Mouse (Mus musculus) embryonic facial prominence, embryonic 11.5 days (tissue): ENCODE measurements around the gene Vav3. TPM values are rescaled to one million over a fixed set of nuclear protein-coding genes. Genes with fewer than 3 reads are reported as not detected.

Experiments used
- ATAC-seq: fragments of 200-750 bp; cut with Nextera tagmentation; replicated peaks from 2 replicates; pipeline ENCODE4 v1.8.0; 2017; ENCODE audit warnings: low read depth; ENCODE audit not compliant: insufficient number of reproducible peaks, low FRiP score, low TSS enrichment
- DNase-seq: peaks from one replicate; pipeline ENCODE4 v3.0.0-alpha.2; 2015; ENCODE audit warnings: low spot score
- H3K27ac ChIP-seq: fragments of 300-500 bp; sonication (generic); replicated peaks from 2 replicates; pipeline ENCODE4 v1.5.1; 2014; ENCODE audit warnings: mild to moderate bottlenecking, low read depth, low read length, control low read depth
- H3K27me3 ChIP-seq: fragments of 300-500 bp; sonication (generic); 2 replicates; pipeline ENCODE4 v1.6.1; 2014; ENCODE audit warnings: mild to moderate bottlenecking, low read length, moderate library complexity, mixed read lengths; ENCODE audit not compliant: control insufficient read depth, insufficient read depth
- H3K36me3 ChIP-seq: fragments of 300-500 bp; sonication (generic); replicated peaks from 2 replicates; pipeline ENCODE4 v1.6.1; 2014; ENCODE audit warnings: low read depth, mild to moderate bottlenecking, low read length, moderate library complexity, mixed read lengths; ENCODE audit not compliant: control insufficient read depth, insufficient read depth
- H3K4me1 ChIP-seq: fragments of 300-500 bp; sonication (generic); 2 replicates; pipeline ENCODE4 v1.6.1; 2014; ENCODE audit warnings: low read length, mixed read lengths; ENCODE audit not compliant: control insufficient read depth, insufficient read depth
- H3K4me2 ChIP-seq: fragments of 300-500 bp; sonication (generic); 2 replicates; pipeline ENCODE4 v1.6.1; 2014; ENCODE audit warnings: low read depth, mild to moderate bottlenecking, control low read depth, low read length, moderate library complexity
- H3K4me3 ChIP-seq: fragments of 300-500 bp; sonication (generic); 2 replicates; pipeline ENCODE4 v1.5.1; 2014; ENCODE audit warnings: low read depth, low read length, control low read depth
- H3K9ac ChIP-seq: fragments of 300-500 bp; sonication (generic); replicated peaks from 2 replicates; pipeline ENCODE4 v1.6.1; 2014; ENCODE audit warnings: mild to moderate bottlenecking, control low read depth, low read length
- H3K9me3 ChIP-seq: fragments of 300-500 bp; sonication (generic); replicated peaks from 2 replicates; pipeline ENCODE4 v1.6.1; 2016; ENCODE audit warnings: mild to moderate bottlenecking, low read length, inconsistent platforms, mixed read lengths; ENCODE audit not compliant: control insufficient read depth
- WGBS: fragments of 180-500 bp; shearing (Covaris S2); extraction: QIAGEN DNeasy Blood & Tissue Kit; methylation state at CpG from one replicate; pipeline ENCODE4 v1.1.7; 2014; 5-methylcytosine and 5-hydroxymethylcytosine counted together
- polyA plus RNA-seq: library from polyadenylated mRNA; unstranded; fragments of >200 nt; fragmentation: Nextera tagmentation; extraction: Ambion mirVana; gene quantifications from 2 replicates; pipeline ENCODE4 v1.2.1, GENCODE M21; 2014

Gene Vav3
- polyA plus RNA-seq, 1 experiment from 2014 or later: 7.2 TPM

DNA sequence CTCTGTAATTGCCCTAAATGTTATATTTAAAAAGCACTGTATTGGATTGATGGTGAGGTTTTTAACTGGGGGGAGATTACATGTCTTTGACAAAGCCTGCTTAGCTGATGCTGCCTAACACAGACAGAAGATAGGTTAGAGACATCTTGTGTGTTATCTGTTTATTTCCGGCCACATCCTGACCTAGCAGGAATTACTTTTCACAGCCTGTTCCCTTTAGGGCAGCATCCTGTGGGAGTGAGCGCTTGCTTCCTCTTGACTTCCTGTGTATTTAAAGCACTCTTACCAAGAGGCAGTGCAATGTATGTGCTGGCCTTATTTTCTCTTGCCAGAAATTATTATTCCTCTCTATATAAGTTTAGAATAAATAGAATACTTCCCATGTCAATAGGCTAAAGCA, 111.5 kb downstream of the Vav3 start:
- ATAC-seq (no peak), DNase-seq (no peak)
- Histone ChIP-seq H3K4me3 (no peak overlapping the region), H3K4me1 (no peaks in the 10 kb centered on the region), H3K9me3 (no peaks in the 10 kb centered on the region), H3K4me2 (no peak overlapping the region), H3K9ac (no peak overlapping the region), H3K27ac (no peak overlapping the region), H3K36me3 (no peaks in the 10 kb centered on the region), H3K27me3 (no peaks in the 10 kb centered on the region)
- 56% methylated on average over 2 of the region's 2 CpGs for WGBS

DNA sequence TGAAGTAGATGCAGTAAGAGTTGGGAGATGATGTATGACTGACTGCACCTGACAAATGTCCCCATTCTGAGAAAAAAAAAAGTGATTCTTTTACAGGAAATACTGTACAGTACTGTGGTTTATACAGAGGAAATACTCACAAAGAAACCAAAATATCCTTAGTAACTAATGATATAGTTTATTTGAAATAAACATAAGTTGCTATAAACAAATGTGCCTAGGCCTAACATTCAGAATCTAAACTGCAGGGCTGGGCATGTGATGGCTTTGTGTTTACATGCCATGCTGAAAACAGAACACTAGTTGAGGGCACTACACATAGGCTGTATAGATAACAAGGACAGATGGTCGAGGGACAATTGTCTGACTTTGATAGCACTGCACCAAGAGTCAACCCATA, 114.2 kb downstream of the Vav3 start:
- H3K27me3 ChIP-seq: no peaks in the 10 kb centered on the region
- no peak overlapping the region for H3K9ac ChIP-seq
- no peaks in the 10 kb centered on the region for H3K36me3 ChIP-seq
- H3K27ac ChIP-seq: no peak overlapping the region
- ATAC-seq (no peak), DNase-seq (no peak)
- 89% methylated on average over 1 of the region's 1 CpGs for WGBS
- H3K4me3 ChIP-seq: no peak overlapping the region
- H3K4me2 ChIP-seq: no peak overlapping the region
- H3K4me1 ChIP-seq: no peaks in the 10 kb centered on the region
- H3K9me3 ChIP-seq: no peaks in the 10 kb centered on the region

GRCm38 (mm10) chr3:109456340-109456739, 115.9 kb downstream of the Vav3 start:
- no peaks in the 10 kb centered on the region for H3K9me3 ChIP-seq
- H3K36me3 ChIP-seq: no peaks in the 10 kb centered on the region
- H3K4me3 ChIP-seq: no peak overlapping the region
- H3K9ac ChIP-seq: no peak overlapping the region
- no peaks in the 10 kb centered on the region for H3K27me3 ChIP-seq
- no peaks in the 10 kb centered on the region for H3K4me1 ChIP-seq
- no peak overlapping the region for H3K4me2 ChIP-seq
- DNase-seq (no peak), ATAC-seq (no peak)
- WGBS: 79% methylated on average over 1 of the region's 1 CpGs
- no peak overlapping the region for H3K27ac ChIP-seq

- WGBS: 81% methylated on average over 6 of the region's 6 CpGs
- Histone ChIP-seq H3K27ac (no peak overlapping the region), H3K4me1 (no peaks in the 10 kb centered on the region), H3K36me3 (no peaks in the 10 kb centered on the region), H3K9me3 (no peaks in the 10 kb centered on the region), H3K9ac (no peak overlapping the region), H3K27me3 (no peaks in the 10 kb centered on the region), H3K4me2 (no peak overlapping the region), H3K4me3 (no peak overlapping the region)
- no peak for DNase-seq
- ATAC-seq: no peak
These were observed 123.2 kb downstream of the Vav3 start for GRCm38 (mm10) chr3:109463684-109464083.

- no peak overlapping the region for H3K9ac ChIP-seq
- no peak for ATAC-seq
- no peaks in the 10 kb centered on the region for H3K36me3 ChIP-seq
- no peak overlapping the region for H3K27ac ChIP-seq
- no peak overlapping the region for H3K4me3 ChIP-seq
- no peaks in the 10 kb centered on the region for H3K4me1 ChIP-seq
- DNase-seq: no peak
- 84% methylated on average over 8 of the region's 8 CpGs for WGBS
- no peaks in the 10 kb centered on the region for H3K27me3 ChIP-seq
- H3K9me3 ChIP-seq: no peaks in the 10 kb centered on the region
- H3K4me2 ChIP-seq: no peak overlapping the region
These were observed 124.1 kb downstream of the Vav3 start for GRCm38 (mm10) chr3:109464600-109464999.

GRCm38 (mm10) chr3:109466541-109466940, 126.1 kb downstream of the Vav3 start:
- H3K9ac ChIP-seq: no peak overlapping the region
- H3K4me2 ChIP-seq: no peak overlapping the region
- H3K9me3 ChIP-seq: no peaks in the 10 kb centered on the region
- H3K27me3 ChIP-seq: no peaks in the 10 kb centered on the region
- ATAC-seq (no peak), DNase-seq (no peak)
- H3K27ac ChIP-seq: no peak overlapping the region
- H3K36me3 ChIP-seq: no peaks in the 10 kb centered on the region
- H3K4me1 ChIP-seq: no peaks in the 10 kb centered on the region
- H3K4me3 ChIP-seq: no peak overlapping the region

- DNase-seq: no peak
These were observed 126.8 kb downstream of the Vav3 start for GRCm38 (mm10) chr3:109467288-109467687.

GRCm38 (mm10) chr3:109469465-109469864, 129.0 kb downstream of the Vav3 start:
- Histone ChIP-seq H3K4me2 (no peak overlapping the region), H3K9ac (no peak overlapping the region), H3K9me3 (no peaks in the 10 kb centered on the region), H3K27me3 (no peaks in the 10 kb centered on the region), H3K4me3 (no peak overlapping the region), H3K4me1 (no peaks in the 10 kb centered on the region), H3K27ac (no peak overlapping the region), H3K36me3 (no peaks in the 10 kb centered on the region)
- ATAC-seq: no peak
- WGBS: 83% methylated on average over 3 of the region's 3 CpGs
- no peak for DNase-seq

More at GRCm38 (mm10) chr3:109467288-109467687, 126.8 kb downstream of the Vav3 start:
- no peak overlapping the region for H3K4me2 ChIP-seq
- H3K27ac ChIP-seq: no peak overlapping the region
- no peaks in the 10 kb centered on the region for H3K9me3 ChIP-seq
- H3K36me3 ChIP-seq: no peaks in the 10 kb centered on the region
- no peak for ATAC-seq
- H3K4me1 ChIP-seq: no peaks in the 10 kb centered on the region
- H3K27me3 ChIP-seq: no peaks in the 10 kb centered on the region
- H3K4me3 ChIP-seq: no peak overlapping the region
- no peak overlapping the region for H3K9ac ChIP-seq
- 73% methylated on average over 4 of the region's 4 CpGs for WGBS
